Mouse (Mus musculus): ENCODE results near the gene Rab6b. TPM values are rescaled to one million over a fixed set of nuclear protein-coding genes. Genes with fewer than 3 reads are reported as not detected.
A peak's percentile ranks its signal among the peaks of the same experiment; 100 is the strongest.
"Not testable (repeated sequence)": the region's sequence is repeated elsewhere in the genome, so short reads cannot be mapped to it uniquely, and the experiment has no call there.

The Rab6b gene
- total RNA-seq, 1 experiment from 2014 or later = 3.1 TPM

DNA sequence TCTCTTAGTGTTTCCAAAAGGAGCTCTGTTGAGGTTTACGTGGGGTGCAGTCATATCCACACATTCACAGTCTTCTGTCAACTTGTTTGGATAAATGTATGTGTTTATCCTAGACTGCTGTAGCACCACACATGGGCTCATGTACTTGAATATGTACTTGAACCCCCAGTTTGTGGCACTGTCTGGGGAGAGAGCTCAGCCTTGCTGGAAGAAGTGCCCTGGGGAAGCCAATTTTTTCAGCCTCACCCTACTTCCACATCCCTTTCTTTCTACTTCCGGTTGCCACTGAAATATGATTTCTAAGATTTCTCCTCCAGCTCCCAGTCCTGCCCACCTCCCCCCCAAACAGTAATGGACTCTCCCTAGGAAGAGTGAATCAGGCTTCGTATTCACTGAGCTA, 17.9 kb upstream of the Rab6b start:
- DNase-seq = no peak

- not testable (repeated sequence) for DNase-seq
Observed at GRCm38 (mm10) chr9:103108341-103108798, 3.2 kb upstream of the Rab6b start.

GRCm38 (mm10) chr9:103108943-103109670, 2.5 kb upstream of the Rab6b start:
- no peak for DNase-seq

DNA sequence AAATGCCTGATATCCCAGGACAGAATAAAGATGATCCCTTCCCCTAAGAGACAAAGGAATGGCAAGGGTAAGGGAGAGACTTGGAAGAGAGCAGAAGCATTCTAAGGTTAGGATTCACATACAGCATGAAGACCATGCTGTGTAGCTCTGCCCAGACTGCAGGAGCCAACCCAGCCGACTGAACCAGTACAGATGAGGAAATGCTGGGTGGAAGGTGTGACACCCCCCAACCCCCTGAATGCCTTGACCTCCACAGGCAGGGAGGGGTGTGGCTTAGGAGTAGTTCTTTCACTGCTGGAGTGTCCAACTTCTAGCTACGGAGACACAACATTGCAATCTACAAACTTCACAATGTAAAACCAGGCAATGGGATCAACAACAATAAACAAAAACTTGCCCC, 1.7 kb upstream of the Rab6b start:
- no peak for DNase-seq

- DNase-seq = no peak
Observed at GRCm38 (mm10) chr9:103110727-103111501, 673 bp upstream of the Rab6b start.

- DNase-seq = peak; percentile 29
Observed at GRCm38 (mm10) chr9:103112471-103113271, 1.1 kb downstream of the Rab6b start.

DNA sequence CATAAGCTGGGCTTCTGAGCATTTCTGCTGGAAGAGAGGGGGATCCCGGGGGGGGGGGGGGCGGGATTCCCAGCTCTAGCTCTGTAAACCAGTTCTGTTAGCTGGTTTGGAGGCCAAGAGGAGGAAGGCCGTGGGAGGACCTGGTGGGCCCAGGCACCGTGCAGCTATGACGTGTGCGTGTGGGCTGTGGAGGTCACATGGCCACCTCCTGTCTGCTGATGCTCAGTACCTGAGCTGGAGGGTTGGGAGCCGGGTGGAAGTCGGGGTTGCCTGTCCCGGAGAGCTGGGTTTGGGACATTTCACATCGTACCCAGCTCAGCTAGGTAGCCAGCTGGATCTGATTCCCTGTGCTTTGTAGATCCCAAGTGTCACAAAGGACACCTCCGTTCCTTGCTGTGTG, 1.8 kb downstream of the Rab6b start:
- DNase-seq = no peak

DNA sequence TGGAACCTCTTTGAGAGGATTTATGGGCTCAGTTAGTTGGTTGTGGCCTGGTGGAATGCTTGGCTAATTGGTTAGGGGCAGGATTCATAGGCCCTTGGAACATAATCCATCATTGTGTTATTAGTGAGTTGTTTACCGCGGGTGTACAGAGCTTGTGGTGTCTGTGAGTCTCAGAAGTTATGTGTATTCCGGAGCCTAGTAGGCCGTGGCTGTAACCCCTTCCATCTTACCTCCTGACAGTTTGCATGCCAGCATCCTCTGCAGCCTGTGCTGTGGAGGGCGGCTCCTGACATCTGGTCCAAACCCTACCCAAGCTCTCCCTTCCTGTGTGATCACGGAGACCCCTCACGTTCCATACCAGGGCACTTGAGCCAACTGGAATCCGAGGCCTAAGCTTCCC, 2.7 kb downstream of the Rab6b start:
- no peak for DNase-seq

- no peak for DNase-seq
Observed at GRCm38 (mm10) chr9:103114901-103115300, 3.3 kb downstream of the Rab6b start.

- no peak for DNase-seq
Observed at GRCm38 (mm10) chr9:103116941-103117340, 5.4 kb downstream of the Rab6b start.

- no peak for DNase-seq
Observed at GRCm38 (mm10) chr9:103117495-103117894, 5.9 kb downstream of the Rab6b start.

GRCm38 (mm10) chr9:103117951-103118350, 6.4 kb downstream of the Rab6b start:
- DNase-seq = no peak

DNA sequence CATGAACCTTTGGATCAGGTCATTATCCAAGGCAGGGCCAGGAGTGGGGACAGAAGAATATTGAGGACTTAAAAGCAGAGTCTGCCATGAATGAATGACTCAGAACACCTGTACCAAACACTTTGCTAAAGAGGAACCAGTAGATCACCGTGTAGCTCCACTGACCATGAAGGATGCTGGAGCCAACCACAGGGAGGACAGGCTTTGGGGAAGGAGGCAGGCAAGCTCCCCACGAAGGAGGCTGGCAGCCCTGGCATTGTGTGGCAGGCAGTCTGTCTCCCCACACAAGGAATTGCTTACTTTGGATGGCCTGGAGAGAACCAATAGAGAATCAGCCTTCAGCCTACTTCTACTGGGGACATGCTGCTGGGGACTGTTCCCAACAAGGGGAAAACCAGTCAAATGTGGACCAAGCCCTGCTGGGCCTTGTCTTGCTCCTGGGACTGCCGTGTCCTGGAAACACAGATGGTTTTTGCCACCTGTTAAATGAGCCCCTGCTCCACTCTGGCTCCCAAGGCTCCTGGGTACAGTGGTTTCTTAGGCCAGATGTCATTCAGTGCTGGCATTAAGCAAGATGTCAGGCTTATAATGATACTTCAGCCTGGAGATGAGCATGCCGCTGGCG, 7.2 kb downstream of the Rab6b start:
- DNase-seq = no peak

DNA sequence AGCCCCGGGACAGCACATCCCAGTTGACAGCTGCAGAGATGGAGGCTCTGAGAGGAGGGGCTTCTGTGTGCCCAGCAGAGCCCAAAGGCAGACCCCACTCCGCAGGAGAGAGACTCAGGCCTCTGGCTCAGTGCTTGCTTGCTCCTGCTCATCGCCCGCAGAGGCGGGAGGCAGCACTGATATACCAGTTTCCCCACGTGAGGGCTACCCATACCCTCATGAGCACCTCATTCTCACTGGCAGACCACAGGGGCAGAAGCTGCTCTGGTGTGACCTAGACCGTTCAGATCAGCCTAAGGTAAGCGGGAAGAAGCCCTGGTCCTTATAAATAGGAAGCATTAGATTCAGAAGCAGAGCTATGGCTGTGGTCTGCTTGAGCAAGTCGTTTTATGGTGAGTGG, 8.2 kb downstream of the Rab6b start:
- DNase-seq = no peak

DNA sequence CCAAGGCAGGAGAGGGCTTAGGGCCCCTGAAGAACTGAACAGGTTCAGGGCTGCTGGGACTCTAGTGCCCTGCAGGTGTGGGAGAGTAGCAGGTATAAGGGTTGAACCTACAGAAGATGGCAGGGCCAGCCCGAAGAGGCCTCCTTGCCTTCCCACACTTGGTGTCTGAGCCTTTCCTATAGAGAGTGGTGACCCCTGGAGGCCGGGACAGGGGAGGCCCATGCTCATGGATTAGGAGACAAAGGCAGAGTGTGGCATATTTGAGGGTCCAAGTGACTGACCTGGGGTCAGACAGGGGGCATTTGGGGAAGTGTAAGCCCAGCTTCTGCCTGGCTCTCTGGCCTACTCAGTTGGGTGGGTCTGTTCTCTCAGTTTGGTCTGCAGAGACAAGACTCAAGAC, 8.6 kb downstream of the Rab6b start:
- no peak for DNase-seq

DNA sequence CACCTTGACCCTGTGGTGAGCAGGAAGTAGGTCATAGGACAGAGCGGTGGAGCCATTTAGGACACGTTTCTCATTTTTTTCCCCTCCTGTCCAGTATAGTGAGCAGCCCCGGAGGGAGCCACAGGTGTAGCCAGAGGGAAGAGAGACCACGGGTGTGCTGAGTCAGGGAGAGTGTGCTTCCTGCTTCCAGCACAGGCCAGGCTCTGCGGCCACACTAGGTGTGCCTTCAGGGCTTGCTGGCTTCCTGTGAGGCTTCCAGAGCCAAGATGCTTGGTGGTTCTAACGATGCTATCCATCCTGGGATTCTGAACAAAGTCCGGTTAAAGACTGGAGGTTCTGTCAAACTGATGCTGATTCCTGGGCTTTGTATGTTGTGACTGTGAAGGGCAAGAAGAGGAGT, 10.0 kb downstream of the Rab6b start:
- DNase-seq = no peak

- no peak for DNase-seq
Observed at GRCm38 (mm10) chr9:103124746-103125145, 13.2 kb downstream of the Rab6b start.

- no peak for DNase-seq
Observed at GRCm38 (mm10) chr9:103133493-103134124, 22.0 kb downstream of the Rab6b start.

- peak; percentile 29 for DNase-seq
Observed at GRCm38 (mm10) chr9:103134450-103135030, 23.0 kb downstream of the Rab6b start.

- DNase-seq = peak; percentile 69
Observed at GRCm38 (mm10) chr9:103139481-103139880, 27.9 kb downstream of the Rab6b start.

GRCm38 (mm10) chr9:103140384-103140783, 28.8 kb downstream of the Rab6b start:
- no peak for DNase-seq

All from adrenal gland, postnatal 14 days (tissue).